Mouse (Mus musculus): ENCODE measurements around the gene Men1. TPM values are rescaled to one million over a fixed set of nuclear protein-coding genes. Genes with fewer than 3 reads are reported as not detected.

The Men1 gene
- polyA plus RNA-seq, 1 experiment from 2014 or later = 36.1 TPM

DNA sequence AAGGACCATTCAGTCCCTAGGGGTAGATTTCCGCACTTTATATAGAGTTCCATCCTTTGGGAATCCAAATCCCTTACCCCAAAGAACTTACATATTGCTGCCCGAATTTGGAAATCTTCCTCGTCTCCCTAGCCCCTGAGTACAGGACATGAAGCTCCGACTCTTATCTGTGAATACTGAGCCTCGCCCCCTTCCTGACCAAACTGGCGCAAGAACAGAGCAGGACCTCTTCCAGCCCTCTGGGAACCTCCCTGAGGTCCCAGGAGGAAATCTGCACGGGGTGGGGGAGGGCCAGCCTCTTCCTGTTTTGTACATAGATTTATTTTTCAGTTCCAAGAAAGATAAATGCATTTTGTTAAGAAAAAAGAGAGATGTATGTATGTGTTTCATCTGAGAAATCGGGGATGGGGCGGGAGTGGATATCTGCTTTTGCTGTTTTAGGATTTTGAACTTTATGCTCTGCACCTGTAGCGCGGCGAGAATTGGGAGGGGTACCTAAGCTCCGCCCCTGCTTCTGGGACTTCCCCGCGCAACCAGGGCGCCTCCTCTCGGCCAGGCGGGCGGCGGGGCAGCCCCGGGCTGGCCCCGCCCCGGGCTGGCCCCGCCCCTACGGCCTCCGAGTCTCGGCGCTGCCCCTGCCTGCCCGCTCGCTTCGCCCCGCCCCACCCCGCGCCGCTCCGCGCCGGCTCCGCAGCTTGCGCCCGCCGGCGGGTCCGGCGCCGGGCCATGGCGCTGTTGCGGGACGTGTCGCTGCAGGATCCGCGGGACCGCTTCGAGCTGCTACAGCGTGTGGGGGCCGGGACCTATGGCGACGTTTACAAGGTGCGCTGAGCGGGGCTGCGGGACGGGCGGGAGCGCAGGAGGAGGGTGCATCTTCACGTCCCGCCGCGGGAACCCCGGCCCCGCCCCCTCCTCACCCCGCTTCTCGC lies 6.0 kb downstream of the Men1 start, which contains the start of gene Map4k2:
TSS of gene Map4k2 (plus strand) at position 612 of the 929 bp plus-strand sequence.
- Histone ChIP-seq H3K4me2 (peak within 1 kb of the TSS; percentile 98), H3K27ac (peak within 1 kb of the TSS; percentile 79), H3K4me3 (peak within 1 kb of the TSS; percentile 86), H3K9me3 (replicated peaks) (no peaks in the 10 kb centered on the region), H3K36me3 (peaks cover 47% of the 10 kb centered on the region), H3K9ac (peak within 1 kb of the TSS; percentile 79), H3K27me3 (no peaks in the 10 kb centered on the region), H3K4me1 (replicated peaks) (peaks cover 55% of the 10 kb centered on the region)
- WGBS = 4% methylated on average over 69 of the region's 72 CpGs
- ATAC-seq (replicated peaks; ENCODE audit: insufficient number of reproducible peaks, insufficient read depth, low FRiP score, low read depth) = peak; percentile 85

DNA sequence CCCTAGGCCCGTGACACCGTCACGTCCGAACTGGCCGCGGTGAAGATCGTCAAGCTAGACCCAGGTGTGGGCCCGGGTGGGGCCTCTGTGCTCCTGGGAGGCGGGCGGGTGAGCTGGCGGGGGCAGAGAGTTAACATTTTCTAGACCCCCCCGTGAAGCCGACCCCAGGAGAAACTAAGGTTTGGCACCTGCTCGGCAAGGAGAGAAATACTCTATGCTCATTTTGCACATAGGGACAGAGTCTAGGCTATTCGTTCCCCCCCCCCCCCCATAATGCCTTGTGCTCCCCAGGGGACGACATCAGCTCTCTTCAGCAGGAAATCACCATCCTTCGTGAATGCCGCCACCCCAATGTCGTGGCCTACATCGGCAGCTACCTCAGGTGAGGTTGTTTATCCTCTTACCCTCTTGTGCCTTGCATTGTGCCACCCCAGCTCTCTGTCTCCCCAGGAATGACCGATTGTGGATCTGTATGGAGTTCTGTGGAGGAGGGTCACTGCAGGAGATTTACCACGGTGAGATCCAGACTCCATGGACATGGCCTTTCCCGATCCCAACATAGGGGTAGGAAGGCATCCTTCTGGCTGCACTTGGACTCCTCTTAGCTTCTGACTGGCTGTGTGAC lies 6.8 kb downstream of the Men1 start:
- Histone ChIP-seq H3K27me3 (no peaks in the 10 kb centered on the region), H3K4me2 (peak overlapping the region; percentile 98), H3K36me3 (peaks cover 54% of the 10 kb centered on the region), H3K9me3 (replicated peaks) (no peaks in the 10 kb centered on the region), H3K27ac (peak overlapping the region; percentile 79), H3K9ac (peak overlapping the region; percentile 79), H3K4me3 (peak overlapping the region; percentile 86), H3K4me1 (replicated peaks) (peaks cover 53% of the 10 kb centered on the region)
- ATAC-seq (replicated peaks; ENCODE audit: insufficient number of reproducible peaks, insufficient read depth, low FRiP score, low read depth) = peak; percentile 27; the same call in 1 of the 2 replicates
- WGBS = 8% methylated on average over 23 of the region's 23 CpGs

DNA sequence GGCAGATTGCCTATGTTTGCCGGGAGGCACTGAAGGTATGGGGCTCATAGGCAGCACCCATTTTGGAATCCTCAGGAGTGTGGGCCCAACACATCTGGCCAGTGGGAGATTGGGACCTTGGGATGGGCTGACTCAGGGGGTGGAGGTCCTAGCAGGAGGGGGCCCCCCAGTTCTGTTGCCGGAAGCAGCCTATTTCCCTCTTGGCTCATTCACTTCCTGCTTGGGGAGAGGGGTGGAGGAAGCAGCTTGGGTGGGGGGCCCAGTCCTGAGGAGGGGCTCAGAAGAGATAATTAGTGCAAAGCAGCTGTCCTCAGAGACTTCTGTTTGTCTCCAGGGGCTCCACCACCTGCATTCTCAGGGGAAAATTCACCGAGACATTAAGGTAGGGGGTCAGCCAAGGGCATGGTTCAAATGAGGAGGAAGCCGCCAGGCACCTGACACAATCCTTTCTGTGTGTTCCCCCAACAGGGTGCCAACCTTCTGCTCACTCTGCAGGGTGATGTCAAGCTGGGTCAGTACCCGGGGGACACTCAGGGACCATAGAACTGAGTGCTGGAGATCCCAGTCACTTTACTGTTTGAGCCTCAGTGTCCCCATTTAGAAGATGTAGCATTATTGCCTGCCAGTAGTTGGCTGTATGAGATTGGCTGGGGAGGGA lies 7.6 kb downstream of the Men1 start:
- Histone ChIP-seq H3K36me3 (peaks cover 49% of the 10 kb centered on the region), H3K27ac (0 out of 2 replicates have a peak overlapping the region, but pooled peaks have one; percentile 15), H3K9ac (peak overlapping the region; percentile 79; the same call in 1 of the 2 replicates), H3K27me3 (no peaks in the 10 kb centered on the region), H3K4me2 (peak overlapping the region; percentile 98), H3K4me3 (peak overlapping the region; percentile 86), H3K4me1 (replicated peaks) (peaks cover 44% of the 10 kb centered on the region), H3K9me3 (replicated peaks) (no peaks in the 10 kb centered on the region)
- WGBS = 69% methylated on average over 5 of the region's 5 CpGs
- ATAC-seq (replicated peaks; ENCODE audit: insufficient number of reproducible peaks, insufficient read depth, low FRiP score, low read depth) = no peak

DNA sequence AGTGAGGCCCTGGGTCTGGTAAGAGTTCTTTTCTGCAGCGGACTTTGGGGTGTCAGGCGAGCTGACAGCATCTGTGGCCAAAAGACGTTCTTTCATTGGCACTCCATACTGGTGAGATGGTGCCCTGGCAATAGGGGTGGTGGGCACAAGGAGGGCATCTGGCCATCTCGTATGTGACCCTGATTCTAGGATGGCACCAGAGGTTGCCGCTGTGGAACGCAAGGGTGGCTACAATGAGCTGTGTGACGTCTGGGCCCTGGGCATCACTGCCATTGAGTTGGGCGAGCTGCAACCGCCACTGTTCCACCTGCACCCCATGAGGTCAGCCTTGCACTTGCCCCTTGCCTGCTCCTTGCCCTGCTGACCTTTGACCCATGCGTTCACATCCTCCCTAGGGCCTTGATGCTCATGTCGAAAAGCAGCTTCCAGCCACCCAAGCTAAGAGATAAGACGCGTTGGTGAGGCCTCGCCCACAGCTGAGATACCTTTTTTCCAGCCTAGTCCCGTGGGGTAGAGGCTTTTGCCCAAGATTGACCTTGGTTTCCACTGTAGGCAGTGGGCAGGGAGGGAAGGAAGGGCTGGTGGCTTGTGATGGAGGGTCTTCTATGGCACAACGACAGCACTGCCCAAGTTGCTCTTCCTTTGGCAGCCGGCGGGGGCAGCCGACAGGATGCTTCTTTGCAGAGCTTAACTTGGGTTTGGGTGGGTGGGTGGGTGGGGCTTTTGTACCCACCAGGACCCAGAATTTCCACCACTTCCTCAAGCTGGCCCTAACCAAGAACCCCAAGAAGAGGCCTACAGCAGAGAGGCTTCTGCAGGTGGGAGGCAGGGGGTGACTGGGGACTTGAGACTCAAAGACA lies 8.5 kb downstream of the Men1 start:
- no peak for ATAC-seq (replicated peaks; ENCODE audit: insufficient number of reproducible peaks, insufficient read depth, low FRiP score, low read depth)
- Histone ChIP-seq H3K9ac (no peak overlapping the region), H3K9me3 (replicated peaks) (no peaks in the 10 kb centered on the region), H3K4me1 (replicated peaks) (peaks cover 44% of the 10 kb centered on the region), H3K27ac (no peak overlapping the region), H3K4me2 (no peak overlapping the region), H3K36me3 (peaks cover 41% of the 10 kb centered on the region), H3K4me3 (no peak overlapping the region), H3K27me3 (no peaks in the 10 kb centered on the region)
- 80% methylated on average over 19 of the region's 19 CpGs for WGBS

DNA sequence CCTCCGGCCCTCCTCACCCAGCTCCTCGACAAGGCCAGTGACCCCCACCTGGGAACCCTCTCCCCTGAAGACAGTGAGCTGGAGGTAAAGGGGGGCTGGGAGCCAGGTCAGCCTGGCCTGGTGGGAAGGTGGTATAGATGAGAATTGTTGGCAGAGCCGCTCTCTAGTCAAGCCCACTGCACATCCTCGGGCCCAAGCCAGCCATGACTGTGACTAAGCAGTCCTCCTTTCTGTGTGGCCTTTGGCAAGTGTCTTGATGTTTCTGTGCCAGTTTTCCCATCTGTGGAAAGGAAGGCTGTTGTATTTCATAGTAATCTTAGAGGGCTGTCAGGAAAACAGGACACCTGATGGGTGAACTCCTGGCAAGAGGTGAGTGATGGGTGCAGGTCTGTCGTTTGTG lies 9.2 kb downstream of the Men1 start:
- peaks cover 34% of the 10 kb centered on the region for H3K36me3 ChIP-seq
- H3K4me3 ChIP-seq = no peak overlapping the region
- H3K9ac ChIP-seq = no peak overlapping the region
- no peak overlapping the region for H3K27ac ChIP-seq
- H3K4me1 ChIP-seq (replicated peaks) = peaks cover 50% of the 10 kb centered on the region
- ATAC-seq (replicated peaks; ENCODE audit: insufficient number of reproducible peaks, insufficient read depth, low FRiP score, low read depth) = no peak
- H3K27me3 ChIP-seq = no peaks in the 10 kb centered on the region
- H3K4me2 ChIP-seq = no peak overlapping the region
- no peaks in the 10 kb centered on the region for H3K9me3 ChIP-seq (replicated peaks)
- 79% methylated on average over 5 of the region's 5 CpGs for WGBS

DNA sequence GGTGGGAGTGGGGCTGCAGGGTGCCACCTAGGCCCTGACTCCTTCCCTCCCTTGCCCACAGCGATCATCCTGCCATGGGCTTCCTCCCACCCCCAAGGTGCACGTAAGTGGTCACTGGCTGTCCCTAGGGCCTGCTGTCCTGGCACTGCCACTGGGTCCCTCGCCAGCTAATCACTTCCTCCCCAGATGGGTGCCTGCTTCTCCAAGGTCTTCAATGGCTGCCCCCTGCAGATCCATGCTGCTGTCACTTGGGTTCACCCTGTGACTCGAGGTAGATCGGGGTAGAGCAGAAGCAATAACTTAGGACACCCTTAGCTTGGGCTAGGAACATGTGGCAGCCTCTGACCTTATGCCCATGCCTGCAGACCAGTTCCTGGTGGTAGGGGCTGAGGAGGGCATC lies 11.2 kb downstream of the Men1 start:
- no peak overlapping the region for H3K9ac ChIP-seq
- ATAC-seq (replicated peaks; ENCODE audit: insufficient number of reproducible peaks, insufficient read depth, low FRiP score, low read depth) = no peak
- no peaks in the 10 kb centered on the region for H3K27me3 ChIP-seq
- no peak overlapping the region for H3K27ac ChIP-seq
- H3K9me3 ChIP-seq (replicated peaks) = no peaks in the 10 kb centered on the region
- H3K36me3 ChIP-seq = peaks cover 21% of the 10 kb centered on the region
- 83% methylated on average over 5 of the region's 5 CpGs for whole genome bisulfite sequencing
- no peak overlapping the region for H3K4me2 ChIP-seq
- H3K4me1 ChIP-seq (replicated peaks) = peaks cover 44% of the 10 kb centered on the region
- no peak overlapping the region for H3K4me3 ChIP-seq

DNA sequence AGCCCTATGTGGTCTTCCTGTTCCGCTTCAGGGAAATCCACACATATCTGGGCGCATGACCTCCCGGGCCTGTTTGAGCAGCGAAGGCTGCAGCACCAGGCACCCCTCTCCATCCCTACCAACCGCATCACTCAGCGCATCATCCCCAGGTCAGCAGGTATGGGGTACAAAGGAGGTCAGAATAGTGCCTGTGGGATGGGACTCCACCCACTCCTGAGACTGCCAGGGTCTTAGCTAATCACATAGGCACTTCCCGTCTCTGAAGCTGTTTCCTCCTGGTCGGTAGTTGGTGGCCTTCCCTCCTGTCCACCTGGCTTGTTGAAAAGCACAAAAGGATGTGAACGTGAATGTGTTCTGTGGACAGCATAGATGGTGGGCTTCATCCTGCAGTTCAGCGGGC lies 11.9 kb downstream of the Men1 start:
- Histone ChIP-seq H3K27ac (no peak overlapping the region), H3K36me3 (peaks cover 21% of the 10 kb centered on the region), H3K4me3 (no peak overlapping the region), H3K4me2 (no peak overlapping the region), H3K27me3 (no peaks in the 10 kb centered on the region), H3K9ac (no peak overlapping the region), H3K4me1 (replicated peaks) (peaks cover 45% of the 10 kb centered on the region), H3K9me3 (replicated peaks) (no peaks in the 10 kb centered on the region)
- no peak for ATAC-seq (replicated peaks; ENCODE audit: insufficient number of reproducible peaks, insufficient read depth, low FRiP score, low read depth)
- WGBS = 74% methylated on average over 10 of the region's 10 CpGs

DNA sequence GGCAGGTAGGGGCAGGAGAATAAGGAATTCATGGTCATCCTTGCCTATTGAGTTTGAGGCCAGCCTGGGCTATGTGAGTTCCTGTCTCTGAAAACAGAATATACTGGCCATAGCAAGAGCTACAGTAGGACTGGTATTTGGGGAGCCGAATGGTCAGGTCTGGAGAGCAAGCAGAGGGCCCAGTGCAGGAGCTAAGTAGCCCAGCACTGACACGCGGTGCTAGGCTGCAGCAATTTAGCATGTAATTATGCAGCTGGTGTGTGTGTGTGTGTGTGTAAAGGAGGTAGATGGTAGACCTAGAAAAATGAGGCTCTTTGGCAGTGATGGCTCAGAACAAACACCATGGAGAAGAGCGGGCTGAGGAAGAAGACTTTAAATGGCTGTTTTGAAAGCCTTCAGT lies 12.8 kb downstream of the Men1 start:
- no peak for ATAC-seq (replicated peaks; ENCODE audit: insufficient number of reproducible peaks, insufficient read depth, low FRiP score, low read depth)

DNA sequence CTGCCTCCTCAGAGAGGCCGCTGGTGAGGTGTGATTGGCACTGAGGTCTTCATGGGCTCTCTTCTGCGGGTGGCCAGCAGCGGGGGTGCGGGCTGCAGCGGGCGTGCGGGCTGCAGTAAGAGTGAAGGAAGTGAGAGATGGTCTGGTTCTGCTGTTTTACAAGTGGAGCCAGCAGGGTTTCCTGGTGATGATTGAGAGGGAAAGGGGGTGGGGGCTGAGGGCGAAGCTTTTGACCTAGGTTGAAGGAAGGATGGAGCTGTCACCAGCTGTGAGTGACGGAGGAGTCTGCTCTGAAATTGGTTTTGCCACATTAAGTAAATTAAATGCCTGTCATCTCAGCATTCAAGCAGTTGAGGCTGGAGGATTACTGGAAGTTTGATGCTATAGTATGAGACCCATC lies 13.9 kb downstream of the Men1 start:
- H3K4me3 ChIP-seq = no peak overlapping the region
- 38% methylated on average over 9 of the region's 9 CpGs for WGBS
- H3K27me3 ChIP-seq = no peaks in the 10 kb centered on the region
- H3K9ac ChIP-seq = 0 out of 2 replicates have a peak overlapping the region, but pooled peaks have one; percentile 8
- H3K4me1 ChIP-seq (replicated peaks) = peaks cover 30% of the 10 kb centered on the region
- H3K9me3 ChIP-seq (replicated peaks) = no peaks in the 10 kb centered on the region
- H3K27ac ChIP-seq = peak overlapping the region; percentile 59
- H3K36me3 ChIP-seq = peaks cover 21% of the 10 kb centered on the region
- H3K4me2 ChIP-seq = no peak overlapping the region
- no peak for ATAC-seq (replicated peaks; ENCODE audit: insufficient number of reproducible peaks, insufficient read depth, low FRiP score, low read depth)

More for the DNA sequence above, 12.8 kb downstream of the Men1 start:
- H3K9me3 ChIP-seq (replicated peaks) = no peaks in the 10 kb centered on the region
- no peak overlapping the region for H3K4me2 ChIP-seq
- no peaks in the 10 kb centered on the region for H3K27me3 ChIP-seq
- H3K4me1 ChIP-seq (replicated peaks) = peaks cover 37% of the 10 kb centered on the region
- no peak overlapping the region for H3K9ac ChIP-seq
- H3K27ac ChIP-seq = no peak overlapping the region
- WGBS = 92% methylated on average over 4 of the region's 4 CpGs
- no peak overlapping the region for H3K4me3 ChIP-seq
- peaks cover 21% of the 10 kb centered on the region for H3K36me3 ChIP-seq

DNA sequence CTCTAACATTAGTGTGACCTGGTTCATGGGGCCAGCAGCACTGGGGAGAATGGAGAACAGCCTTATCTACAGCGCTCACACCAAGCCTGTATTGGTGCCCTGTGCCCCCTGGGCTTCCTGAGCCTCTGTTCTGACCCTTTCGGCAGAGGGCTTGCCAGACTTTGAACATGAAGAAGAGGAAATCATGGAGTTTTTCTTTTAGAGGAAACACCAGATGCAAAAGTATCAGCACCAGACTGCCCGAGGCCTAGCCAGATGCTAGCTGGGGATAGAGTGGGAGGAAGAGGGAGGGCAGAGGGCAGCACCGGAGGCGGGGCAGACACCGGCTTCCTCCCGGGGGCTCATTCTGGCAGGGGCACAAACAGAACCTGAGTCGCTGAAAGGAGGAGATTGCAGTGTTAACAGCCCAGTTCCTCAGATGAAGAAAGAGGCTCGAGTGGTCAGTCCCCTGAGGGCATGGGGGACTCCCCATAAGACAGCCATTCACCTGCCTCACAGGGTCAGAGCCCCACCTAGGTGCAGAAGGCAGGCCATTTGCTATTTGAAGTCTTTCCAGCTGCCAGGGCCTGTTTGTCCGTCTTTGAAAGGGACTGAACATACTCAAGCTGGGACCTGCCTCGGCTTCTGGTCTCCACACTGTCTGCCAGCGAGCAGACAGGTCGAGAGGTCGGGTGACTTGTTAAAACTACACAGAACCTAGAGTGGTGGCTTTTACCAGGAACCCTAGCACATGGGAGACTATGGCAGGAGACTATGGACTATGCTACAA lies 14.6 kb downstream of the Men1 start:
- peak overlapping the region; percentile 59 for H3K27ac ChIP-seq
- H3K4me1 ChIP-seq (replicated peaks) = peaks cover 30% of the 10 kb centered on the region
- H3K9ac ChIP-seq = 0 out of 2 replicates have a peak overlapping the region, but pooled peaks have one; percentile 8
- no peaks in the 10 kb centered on the region for H3K27me3 ChIP-seq
- no peak overlapping the region for H3K4me3 ChIP-seq
- H3K9me3 ChIP-seq (replicated peaks) = no peaks in the 10 kb centered on the region
- peaks cover 21% of the 10 kb centered on the region for H3K36me3 ChIP-seq
- no peak overlapping the region for H3K4me2 ChIP-seq
- 38% methylated on average over 14 of the region's 14 CpGs for WGBS
- peak; percentile 37 for ATAC-seq (replicated peaks; ENCODE audit: insufficient number of reproducible peaks, insufficient read depth, low FRiP score, low read depth)
